Mouse (Mus musculus) intestine, embryonic 15.5 days (tissue): ENCODE measurements around the gene Def6. TPM values are rescaled to one million over a fixed set of nuclear protein-coding genes. Genes with fewer than 3 reads are reported as not detected.

Experiments used
- polyA plus RNA-seq: library from polyadenylated mRNA; unstranded; fragments of >200 nt; fragmentation: Nextera tagmentation; extraction: Ambion mirVana; gene quantifications from 2 replicates; pipeline ENCODE4 v1.2.1, GENCODE M21; 2015

Def6 gene
- polyA plus RNA-seq, 1 experiment from 2014 or later, result 4.3 TPM

Other genes starting within 250 kb of the Def6 start
- gene Tcp11, start 127.1 kb upstream of the Def6 start, polyA plus RNA-seq, result 1.2 and 1.6 TPM in 2 replicates
- 2.0 and 2.5 TPM in 2 replicates for gene Scube3, start 65.6 kb upstream of the Def6 start, polyA plus RNA-seq
- 25.7 and 28.1 TPM in 2 replicates for gene Zfp523, start 30.6 kb upstream of the Def6 start, polyA plus RNA-seq
- gene Ppard, start 24.9 kb downstream of the Def6 start, polyA plus RNA-seq, result 1.8 and 1.9 TPM in 2 replicates
- 22.7 and 29.8 TPM in 2 replicates for gene Fance, start 105.7 kb downstream of the Def6 start, polyA plus RNA-seq
- 639 and 690 TPM in 2 replicates for gene Rpl10a, start 120.7 kb downstream of the Def6 start, polyA plus RNA-seq
- 8.9 and 10.0 TPM in 2 replicates for gene Tead3, start 143.0 kb downstream of the Def6 start, polyA plus RNA-seq
- gene Tulp1, start 157.4 kb downstream of the Def6 start, polyA plus RNA-seq, result 3.6 and 4.1 TPM in 2 replicates